Mouse (Mus musculus) hindbrain, embryonic 11.5 days (tissue): ENCODE measurements around the gene Atg16l2. TPM values are rescaled to one million over a fixed set of nuclear protein-coding genes. Genes with fewer than 3 reads are reported as not detected.

Experiments used
- polyA plus RNA-seq: library from polyadenylated mRNA; unstranded; fragments of >200 nt; fragmentation: Nextera tagmentation; extraction: Ambion mirVana; gene quantifications from 2 replicates; pipeline ENCODE4 v1.2.1, GENCODE M21; 2014

Gene Atg16l2
- polyA plus RNA-seq, 1 experiment from 2014 or later = 10.7 TPM

Other genes starting within 250 kb of the Atg16l2 start
- gene Fchsd2, start 209.4 kb downstream of the Atg16l2 start, polyA plus RNA-seq = 27.8 and 34.5 TPM in 2 replicates
- gene Stard10, start 14.8 kb upstream of the Atg16l2 start, polyA plus RNA-seq = 8.1 and 8.7 TPM in 2 replicates
- gene Arap1, start 45.8 kb upstream of the Atg16l2 start, polyA plus RNA-seq = 13.9 and 14.2 TPM in 2 replicates
- 0.99 TPM in 1 of 2 replicates, not detected in the other for gene Gm45837, start 108.6 kb upstream of the Atg16l2 start, polyA plus RNA-seq
- gene Pde2a, start 119.4 kb upstream of the Atg16l2 start, polyA plus RNA-seq = 14.4 and 17.8 TPM in 2 replicates